Mouse (Mus musculus) c-Kit-positive CD71-negative TER-119-negative erythroid progenitor cells, embryonic 14.5 days (primary cell): ENCODE measurements around the gene Eml6.

ENCODE experiments used
- DNase-seq: peaks from one replicate; pipeline ENCODE4 v3.0.0-alpha.2; 2013; ENCODE audit warnings: low read depth

Gene Eml6

GRCm38 (mm10) chr11:29748750-29749467, 276.9 kb downstream of the Eml6 start:
- no peak for DNase-seq

GRCm38 (mm10) chr11:29747881-29748280, 278.0 kb downstream of the Eml6 start:
- DNase-seq, result no peak

- DNase-seq, result no peak
Measured at GRCm38 (mm10) chr11:29747365-29747764, 278.5 kb downstream of the Eml6 start.

GRCm38 (mm10) chr11:29746203-29746602, 279.6 kb downstream of the Eml6 start:
- DNase-seq, result no peak

- DNase-seq, result no peak
Measured at GRCm38 (mm10) chr11:29745513-29745912, 280.3 kb downstream of the Eml6 start.

- DNase-seq, result no peak
Measured at GRCm38 (mm10) chr11:29744760-29745430, 280.9 kb downstream of the Eml6 start.

- no peak for DNase-seq
Measured at GRCm38 (mm10) chr11:29739752-29740151, 286.1 kb downstream of the Eml6 start.

GRCm38 (mm10) chr11:29727901-29728300, 297.9 kb downstream of the Eml6 start:
- peak; percentile 17 for DNase-seq

- no peak for DNase-seq
Measured at GRCm38 (mm10) chr11:29725610-29726009, 300.2 kb downstream of the Eml6 start.

GRCm38 (mm10) chr11:29725167-29725566, 300.7 kb downstream of the Eml6 start:
- no peak for DNase-seq

- DNase-seq, result no peak
Measured at GRCm38 (mm10) chr11:29724213-29724612, 301.6 kb downstream of the Eml6 start.

GRCm38 (mm10) chr11:29719597-29719996, 306.2 kb downstream of the Eml6 start:
- no peak for DNase-seq

- no peak for DNase-seq
Measured at GRCm38 (mm10) chr11:29718541-29718940, 307.3 kb downstream of the Eml6 start.

- no peak for DNase-seq
Measured at GRCm38 (mm10) chr11:29715499-29715898, 310.3 kb downstream of the Eml6 start.

GRCm38 (mm10) chr11:29714789-29715188, 311.0 kb downstream of the Eml6 start:
- no peak for DNase-seq

GRCm38 (mm10) chr11:29714114-29714513, 311.7 kb downstream of the Eml6 start:
- no peak for DNase-seq

GRCm38 (mm10) chr11:29709512-29709911, 316.3 kb downstream of the Eml6 start:
- DNase-seq, result no peak

- no peak for DNase-seq
Measured at GRCm38 (mm10) chr11:29706845-29707244, 319.0 kb downstream of the Eml6 start.

- no peak for DNase-seq
Measured at GRCm38 (mm10) chr11:29705263-29705662, 320.6 kb downstream of the Eml6 start.

GRCm38 (mm10) chr11:29702721-29703120, 323.1 kb downstream of the Eml6 start:
- DNase-seq, result no peak

GRCm38 (mm10) chr11:29694754-29695153, 331.1 kb downstream of the Eml6 start:
- no peak for DNase-seq

- DNase-seq, result peak; percentile 81
Measured at GRCm38 (mm10) chr11:29693576-29694410, 332.0 kb downstream of the Eml6 start.
